Mouse (Mus musculus) layer of hippocampus, postnatal 25 days (tissue): ENCODE results near the gene Cpeb4. TPM values are rescaled to one million over a fixed set of nuclear protein-coding genes. Genes with fewer than 3 reads are reported as not detected.
A peak's percentile ranks its signal among the peaks of the same experiment; 100 is the strongest.
"Not testable (repeated sequence)": the region's sequence is repeated elsewhere in the genome, so short reads cannot be mapped to it uniquely, and the experiment has no call there.

ENCODE experiments used
- DNase-seq, 2 experiments: peaks; one replicate each; pipeline ENCODE4 v3.0.0; 2022; ENCODE audit warnings: mixed read lengths in 2 of 2, low spot score in 1 of 2; ENCODE audit errors: extremely low spot score in 1 of 2
- total RNA-seq, 2 experiments: library from RNA; stranded (reverse); gene quantifications; 2 replicates each; pipeline ENCODE4 v1.2.3; 2021

Gene Cpeb4
- total RNA-seq, 2 experiments from 2014 or later, result 134 to 156 TPM

DNA sequence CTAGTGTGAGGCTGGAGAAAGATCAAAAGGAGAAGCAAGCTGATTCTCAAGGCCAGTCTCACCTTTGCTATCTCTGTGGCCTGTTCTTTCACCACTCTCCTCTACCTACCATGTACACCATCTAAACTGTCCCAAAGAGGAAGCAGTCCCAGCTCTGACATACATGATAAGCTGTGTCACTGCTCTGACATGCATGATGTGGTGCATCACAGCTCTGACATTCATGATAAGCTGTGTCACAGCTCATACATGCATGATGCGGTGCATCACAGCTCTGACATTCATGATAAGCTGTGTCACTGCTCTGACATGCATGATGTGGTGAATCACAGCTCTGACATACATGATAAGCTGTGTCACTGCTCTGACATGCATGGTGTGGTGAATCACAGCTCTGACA, 26.9 kb upstream of the Cpeb4 start:
- not testable (repeated sequence) for DNase-seq

DNA sequence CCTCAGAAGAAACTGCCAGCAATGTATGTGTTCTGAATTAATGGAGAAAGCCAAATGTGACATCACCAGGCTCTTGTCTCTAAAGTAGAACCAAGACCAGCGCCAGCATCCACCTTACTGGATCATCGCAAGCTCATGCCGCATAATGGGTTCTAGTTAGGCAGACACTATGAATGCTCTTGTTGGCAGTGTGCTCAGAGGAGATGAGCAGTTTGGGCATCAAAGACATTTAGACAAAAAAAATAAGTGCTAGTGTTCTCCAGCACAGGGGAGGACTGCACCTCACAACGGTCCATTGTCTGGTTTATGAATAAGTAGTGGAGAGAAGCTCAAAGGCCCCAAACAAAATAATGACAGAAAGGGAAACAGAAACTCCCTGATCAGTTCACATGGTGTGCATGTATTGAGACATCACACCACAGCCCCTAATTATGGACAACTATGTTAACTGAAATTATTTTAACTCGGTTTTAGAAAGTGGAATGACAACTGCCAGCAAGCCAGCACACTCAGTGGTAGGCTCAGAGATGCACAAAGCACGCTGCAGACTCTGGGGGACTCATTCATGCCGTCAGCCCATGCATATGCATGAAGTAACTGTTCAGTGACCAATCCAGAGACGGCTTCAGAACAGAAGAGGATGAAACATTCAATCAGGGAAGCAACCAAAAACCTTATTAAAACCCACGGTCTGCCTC, 25.1 kb upstream of the Cpeb4 start:
- no peak for DNase-seq

DNA sequence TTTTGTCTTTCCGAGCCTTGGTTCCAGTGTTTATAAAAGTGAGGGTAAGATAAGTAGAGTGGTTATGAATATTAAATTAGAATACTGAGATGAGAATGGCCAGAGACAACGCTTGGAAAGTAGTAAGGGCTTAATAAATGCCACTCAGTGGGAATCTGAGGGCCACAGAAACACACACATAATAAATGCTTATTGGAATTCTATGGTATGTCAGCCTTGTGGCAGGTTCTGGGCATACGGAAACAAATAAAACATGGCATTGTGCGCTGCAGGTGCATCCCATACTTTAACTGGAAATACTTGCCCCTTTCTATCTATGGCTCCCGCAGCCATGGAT, 24.6 kb upstream of the Cpeb4 start:
- no peak for DNase-seq

DNA sequence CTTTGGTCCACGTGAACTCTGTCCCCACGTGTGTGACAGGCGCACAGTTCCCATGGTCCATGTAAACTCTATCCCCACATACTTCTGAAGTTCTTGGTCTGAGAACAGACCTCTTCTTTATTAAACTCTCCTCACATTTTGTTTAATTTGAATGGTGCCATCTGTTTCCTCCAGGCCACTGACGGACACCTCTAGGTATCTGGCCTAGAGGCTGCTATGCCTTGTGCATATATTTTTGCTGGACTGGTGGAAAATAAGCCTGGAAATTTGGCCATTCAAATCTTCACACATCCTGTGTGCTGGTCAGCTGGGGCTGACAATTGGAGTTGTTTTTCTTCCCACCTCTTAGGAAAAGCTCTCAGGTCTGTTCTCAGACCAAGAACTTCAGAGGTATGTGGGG, 23.3 kb upstream of the Cpeb4 start:
- DNase-seq, result no peak

DNA sequence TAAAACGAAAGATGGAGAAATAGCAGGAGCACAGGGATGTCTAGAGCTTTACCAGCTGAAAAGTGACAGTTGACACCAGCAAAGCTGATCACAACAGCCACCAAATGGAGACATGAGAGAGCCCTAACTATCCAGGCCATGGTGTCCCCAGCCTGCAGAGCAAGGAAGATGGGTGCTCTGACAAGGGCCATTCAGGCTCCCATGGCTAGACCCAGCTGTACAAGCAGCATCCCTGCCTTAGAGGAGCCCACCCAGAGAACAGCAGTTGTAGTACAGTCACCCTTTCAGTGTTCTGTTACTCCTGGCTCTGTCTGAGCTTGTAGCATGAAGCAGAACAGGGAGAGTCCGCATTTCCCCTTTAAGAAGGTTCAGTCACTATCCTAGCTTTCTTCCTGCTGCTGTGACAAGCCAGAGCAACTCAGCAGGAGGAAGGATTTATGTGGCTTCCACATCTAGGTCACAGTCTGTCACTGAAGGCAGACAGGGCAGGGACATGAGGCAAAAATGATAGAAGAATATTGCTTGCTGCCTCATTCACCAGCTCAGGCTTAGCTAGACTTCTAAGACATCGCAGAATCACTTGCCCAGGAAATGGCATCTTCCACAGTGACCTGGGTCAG, 21.7 kb upstream of the Cpeb4 start:
- DNase-seq, result no peak

DNA sequence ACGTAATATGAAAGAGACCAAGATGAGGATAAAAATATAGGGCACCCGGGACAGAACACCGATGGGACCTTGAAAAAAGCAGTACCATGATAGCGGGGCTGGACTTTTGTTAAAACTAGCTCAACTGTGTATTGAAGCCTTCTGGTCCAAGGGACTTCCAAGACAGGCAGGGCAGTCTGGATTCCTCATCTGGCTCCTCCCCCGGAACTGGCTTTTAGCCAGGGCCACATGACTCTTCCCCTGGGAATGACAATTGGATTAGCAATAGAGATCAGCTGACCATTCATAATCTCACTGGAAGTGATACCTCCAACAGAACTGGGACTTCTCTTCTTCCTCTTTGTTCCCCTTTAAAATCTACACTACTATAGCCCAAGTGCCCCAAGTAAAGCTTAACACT, 21.0 kb upstream of the Cpeb4 start:
- no peak for DNase-seq

DNA sequence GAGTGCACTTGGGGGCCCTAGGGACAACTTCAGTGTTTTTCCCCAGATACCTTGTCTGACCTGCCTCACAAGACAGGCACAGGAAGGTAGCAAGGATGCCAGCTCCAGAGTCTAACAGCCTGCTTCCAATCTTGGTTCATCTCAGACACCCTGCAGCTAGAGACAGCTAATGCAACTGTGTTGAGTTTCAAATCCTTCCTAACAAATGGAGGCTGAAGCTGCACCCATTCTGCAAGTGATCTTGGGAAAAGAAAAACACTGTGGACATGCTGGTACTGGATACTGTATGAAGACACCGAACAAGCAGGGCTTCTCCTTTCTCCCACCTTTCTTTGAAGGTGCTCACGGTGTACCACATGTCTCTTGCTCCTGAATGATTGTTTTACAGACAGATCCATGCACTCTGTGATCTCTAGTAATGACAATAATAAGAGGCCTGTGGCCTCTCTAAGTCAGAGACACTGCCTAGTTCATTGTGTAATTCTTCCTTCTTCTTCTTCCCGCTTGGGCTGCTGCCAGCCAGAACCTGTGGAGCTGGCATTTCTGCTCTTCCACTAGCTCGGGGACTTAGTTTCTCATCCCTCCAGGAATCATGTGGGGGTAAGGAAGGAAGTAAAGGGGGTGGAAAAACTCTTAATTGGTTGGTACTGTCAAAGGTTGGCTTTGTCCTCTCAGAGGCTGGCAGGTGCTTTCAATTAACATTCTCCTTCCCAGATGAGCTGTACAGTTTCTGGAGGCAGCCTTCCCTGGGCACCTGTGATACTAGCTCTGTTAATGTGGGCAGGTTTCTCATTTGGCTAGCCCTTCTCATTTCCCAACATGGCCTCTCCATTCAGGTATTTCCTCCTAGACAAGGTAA, 20.1 kb upstream of the Cpeb4 start:
- DNase-seq, result no peak

DNA sequence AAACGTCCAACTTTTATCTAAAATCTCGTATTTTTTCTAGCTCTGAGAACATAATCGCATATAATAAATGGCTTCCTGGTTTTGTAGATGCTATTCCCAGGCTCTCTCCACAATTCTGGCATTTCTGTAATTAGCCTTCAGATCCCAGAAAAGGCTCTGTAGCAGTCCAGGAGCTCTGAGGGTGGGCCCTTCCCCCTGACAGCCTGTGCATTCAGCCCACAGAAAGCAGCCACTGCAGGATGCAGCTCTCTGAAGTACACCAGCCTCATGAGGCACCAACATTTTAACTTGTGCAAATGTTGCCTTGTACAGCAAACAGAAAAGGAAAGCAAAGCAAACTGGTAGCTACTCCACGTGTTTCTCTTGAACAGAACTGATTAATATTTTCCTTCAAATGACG, 17.1 kb upstream of the Cpeb4 start:
- DNase-seq, result no peak

DNA sequence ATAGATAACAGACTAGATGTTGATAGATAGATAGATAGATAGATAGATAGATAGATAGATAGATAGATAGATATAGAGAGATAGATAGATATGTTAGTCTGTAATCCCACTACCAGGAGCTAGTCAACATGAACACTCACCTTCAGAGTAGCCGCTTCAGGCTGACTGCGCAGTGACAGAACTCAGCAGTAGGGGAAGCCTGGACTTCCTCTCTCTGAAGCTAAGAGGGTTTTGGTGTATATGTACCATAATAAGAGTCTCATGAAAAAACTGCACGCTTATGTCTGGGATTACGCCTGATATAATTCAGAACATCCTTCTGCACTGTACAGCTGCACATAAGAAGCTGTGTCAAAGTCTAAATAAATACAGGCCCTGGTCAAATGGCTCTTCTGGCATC, 14.5 kb upstream of the Cpeb4 start:
- DNase-seq, result no peak

DNA sequence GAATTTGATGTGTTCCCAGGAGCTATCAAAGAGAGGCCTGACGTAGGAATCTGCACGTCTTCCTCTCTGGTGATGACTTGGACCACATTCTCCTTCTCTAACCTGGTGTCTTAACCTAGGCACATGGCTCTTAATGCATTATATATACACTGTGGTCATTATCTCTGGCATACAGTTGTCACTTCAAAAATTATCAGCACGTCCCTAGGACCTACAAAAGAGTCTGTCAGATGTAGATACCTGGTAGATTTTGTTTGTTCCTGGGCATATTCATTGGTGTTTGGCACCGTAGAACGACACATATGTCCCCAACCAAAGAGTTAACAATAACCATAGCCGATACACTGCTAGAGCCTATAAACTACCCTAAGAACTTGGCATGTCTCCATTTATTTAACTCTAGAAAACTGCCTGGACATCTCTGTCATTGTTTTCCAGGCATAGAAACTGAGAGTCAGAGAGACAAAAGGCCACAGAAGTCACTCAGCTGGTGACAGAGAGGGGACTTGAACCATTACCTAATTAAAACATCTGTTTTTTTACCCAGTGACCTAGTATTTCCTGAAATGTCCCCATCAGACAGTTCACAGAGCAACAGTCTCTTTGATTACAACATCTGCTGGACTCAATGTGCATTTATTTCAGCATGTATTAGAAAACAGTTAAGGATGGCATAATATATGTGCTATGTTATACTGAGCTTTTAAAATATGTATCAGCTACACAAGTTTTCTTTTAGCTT, 10.7 kb upstream of the Cpeb4 start:
- no peak for DNase-seq

DNA sequence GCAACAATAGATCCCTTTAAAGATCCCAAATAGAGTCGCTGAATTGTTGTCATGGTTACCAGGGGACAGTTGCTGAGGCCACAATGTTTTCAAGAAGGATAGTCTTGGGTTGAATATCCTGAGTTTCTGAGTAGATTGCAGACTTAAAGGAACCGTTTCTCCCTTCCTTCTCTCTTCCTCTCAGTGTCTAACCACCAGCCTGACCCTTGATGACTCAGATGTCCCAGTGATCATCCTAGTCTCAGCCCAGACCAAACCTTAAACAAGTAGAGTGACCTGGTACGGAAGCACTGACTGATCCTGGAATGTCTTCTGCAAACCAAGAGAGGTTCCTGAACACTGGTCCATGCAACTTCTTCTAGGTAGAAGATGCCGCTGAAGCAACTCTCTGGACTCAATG, 4.0 kb upstream of the Cpeb4 start:
- no peak for DNase-seq

DNA sequence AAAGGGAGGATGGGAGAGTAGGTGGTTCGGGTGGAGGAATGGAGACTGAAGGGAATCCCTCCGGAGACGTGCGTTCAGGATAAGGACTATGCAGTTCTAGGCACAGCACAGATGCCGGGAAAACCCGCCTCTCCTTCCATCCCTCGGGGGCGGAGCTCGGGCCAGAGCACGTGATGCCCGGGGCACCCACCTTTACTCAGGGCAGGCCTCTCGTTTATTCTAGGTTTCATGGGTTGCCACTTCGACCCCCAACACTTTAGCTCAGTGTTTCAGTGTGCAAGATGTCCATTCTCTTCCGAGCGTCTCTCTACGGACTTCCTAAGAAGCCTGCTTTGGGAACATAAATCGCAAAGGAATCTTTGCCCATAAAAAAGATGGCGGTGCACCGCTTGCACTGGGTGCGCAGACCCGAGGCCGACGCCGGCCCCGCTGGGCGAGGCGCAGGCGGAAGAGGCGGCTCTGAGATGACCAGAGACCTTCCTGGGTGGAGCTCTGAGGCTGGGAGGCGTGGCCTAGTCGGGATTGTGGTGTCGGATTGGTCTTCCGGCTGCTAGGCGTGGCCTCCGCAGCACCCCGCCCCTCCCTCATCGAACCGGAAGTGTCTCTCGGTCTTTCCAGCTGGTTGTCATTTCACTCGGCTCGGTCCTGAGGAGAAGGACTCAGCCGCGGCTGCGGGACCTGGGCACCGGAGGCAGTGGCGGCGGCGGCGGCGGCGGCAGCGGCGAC, 1.6 kb upstream of the Cpeb4 start:
- peak; percentile 87 to 90 for DNase-seq

DNA sequence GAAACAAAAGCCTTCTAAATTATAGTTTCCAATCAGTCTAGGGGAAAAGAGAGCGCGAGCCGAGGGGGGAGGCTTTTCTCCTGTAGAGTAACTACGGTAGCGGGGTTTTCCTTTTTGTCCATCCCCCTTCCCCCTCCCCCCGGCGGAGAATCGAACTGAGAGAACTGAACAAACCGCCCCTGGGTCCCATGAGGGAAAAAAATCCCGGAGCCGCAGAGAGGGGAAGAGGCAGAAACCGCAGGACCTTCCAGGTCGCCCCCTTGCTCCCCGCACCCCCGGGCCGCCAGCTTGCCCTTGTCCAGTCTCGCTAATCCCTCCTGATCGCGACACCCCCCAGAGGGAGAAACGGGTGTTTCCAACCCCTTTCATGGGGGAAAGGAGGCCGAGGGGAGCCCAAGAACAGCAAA, 873 bp upstream of the Cpeb4 start:
- peak; percentile 39 to 42 for DNase-seq

DNA sequence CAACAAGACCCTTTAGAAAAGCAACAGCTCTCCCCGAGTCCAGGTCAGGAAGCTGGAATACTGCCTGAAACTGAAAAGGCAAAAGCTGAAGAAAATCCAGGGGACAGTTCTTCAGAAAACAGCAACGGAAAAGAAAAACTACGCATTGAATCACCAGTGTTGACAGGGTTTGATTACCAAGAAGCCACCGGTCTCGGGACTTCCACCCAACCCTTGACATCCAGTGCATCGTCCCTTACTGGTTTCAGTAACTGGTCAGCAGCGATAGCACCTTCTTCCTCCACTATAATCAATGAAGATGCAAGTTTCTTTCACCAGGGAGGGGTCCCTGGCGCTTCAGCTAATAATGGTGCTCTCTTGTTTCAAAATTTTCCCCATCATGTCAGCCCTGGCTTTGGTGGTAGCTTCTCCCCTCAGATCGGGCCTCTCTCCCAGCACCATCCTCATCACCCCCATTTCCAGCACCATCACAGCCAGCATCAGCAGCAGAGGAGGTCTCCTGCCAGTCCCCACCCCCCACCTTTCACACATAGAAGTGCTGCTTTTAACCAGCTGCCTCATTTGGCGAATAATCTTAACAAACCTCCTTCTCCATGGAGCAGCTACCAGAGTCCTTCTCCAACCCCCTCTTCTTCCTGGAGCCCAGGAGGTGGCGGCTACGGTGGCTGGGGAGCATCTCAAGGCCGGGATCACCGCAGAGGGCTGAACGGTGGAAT, 693 bp downstream of the Cpeb4 start:
- DNase-seq, result peak; percentile 29 to 31

DNA sequence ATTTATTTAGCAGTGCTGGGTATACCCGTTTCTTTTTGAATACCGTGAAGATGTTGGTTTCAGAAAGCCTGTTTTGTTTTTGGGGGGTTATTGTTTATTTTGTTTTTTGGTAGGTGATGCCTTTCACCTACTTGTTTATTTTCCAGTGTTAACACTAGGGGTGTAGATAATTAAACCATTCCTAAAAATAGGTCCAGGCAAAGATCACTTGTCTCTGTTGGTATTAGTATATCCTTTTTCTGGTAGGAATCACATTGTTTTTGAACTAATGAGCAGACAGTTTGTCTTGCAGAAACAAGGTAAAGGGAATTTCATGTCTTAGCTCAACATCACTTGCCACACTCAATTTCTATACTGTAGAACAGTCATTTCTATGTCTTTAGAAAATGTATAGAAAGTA, 2.1 kb downstream of the Cpeb4 start:
- no peak for DNase-seq

DNA sequence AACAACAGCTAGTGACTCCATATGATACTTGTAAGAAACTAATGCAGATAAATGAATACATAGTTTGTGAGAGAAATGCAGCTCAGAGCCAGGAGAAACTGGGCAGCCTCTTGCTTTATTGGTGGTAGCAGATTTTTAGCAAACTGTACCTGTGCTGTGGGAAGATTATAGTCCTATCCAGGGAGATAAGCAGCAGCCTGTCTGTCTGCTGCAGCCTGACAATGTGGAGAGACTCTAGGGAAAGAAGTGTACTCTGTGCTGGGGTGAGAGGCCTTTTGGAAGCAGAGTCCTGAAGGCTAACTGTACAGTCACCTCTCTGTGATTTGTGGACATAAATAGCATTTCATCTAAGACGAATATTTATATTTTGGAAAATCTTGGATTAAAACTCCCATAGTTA, 11.7 kb downstream of the Cpeb4 start:
- no peak for DNase-seq

DNA sequence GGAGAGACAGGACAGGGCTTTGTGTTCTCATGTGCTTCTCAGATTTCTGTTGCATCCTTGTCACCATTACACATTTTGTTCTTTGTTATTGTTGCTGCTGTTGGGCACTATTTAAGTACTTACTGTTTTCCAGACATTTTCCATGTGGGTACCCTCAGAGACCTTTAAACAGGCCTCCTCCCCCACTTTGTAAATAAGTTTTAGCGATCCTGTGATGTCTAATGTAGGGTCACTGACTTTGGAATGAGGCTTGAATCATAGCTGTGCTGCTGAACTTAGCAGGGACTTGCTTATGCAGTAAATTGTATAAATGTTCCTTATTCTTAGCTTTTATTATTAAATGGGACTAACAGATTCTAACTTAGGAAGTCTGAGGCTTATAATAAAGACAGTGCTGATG, 13.8 kb downstream of the Cpeb4 start:
- DNase-seq, result no peak

DNA sequence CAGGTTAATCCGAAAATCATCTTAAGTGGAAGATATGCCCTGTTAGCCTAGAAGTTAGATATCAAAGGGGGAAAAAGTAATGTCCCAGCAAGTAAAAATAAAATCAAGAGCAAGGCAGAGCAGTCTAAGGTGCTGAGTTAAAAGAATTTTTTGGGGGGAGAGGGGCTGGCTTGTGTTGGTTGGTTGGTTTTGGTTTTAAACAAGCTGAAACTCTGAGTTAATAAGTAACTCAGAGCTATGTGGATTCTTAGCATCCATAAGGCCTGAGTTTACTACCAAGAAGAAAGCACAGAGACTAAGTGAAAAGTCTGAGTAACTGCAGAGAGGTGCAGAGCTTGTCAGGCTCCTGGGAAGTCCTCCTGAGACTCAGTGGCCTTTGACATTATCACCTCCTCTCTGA, 16.2 kb downstream of the Cpeb4 start:
- no peak for DNase-seq

DNA sequence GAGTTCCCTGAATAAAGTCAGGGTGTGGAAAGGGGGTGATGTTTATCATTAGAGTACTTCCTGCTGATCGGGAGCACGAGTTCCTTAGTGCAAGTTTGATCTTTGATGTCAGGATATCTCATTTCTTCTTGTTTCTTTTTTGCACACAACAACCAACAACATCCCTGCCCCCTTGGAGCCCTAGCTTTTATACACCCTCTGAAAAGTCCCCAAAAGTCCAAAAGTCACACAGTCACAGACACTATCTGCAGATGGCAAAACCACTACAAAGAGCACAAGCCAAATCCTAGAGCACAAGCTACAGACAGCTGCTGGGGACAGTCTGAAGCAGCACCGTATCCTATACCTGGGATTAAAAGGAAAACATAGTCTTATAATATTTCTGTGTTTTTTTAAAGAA, 20.1 kb downstream of the Cpeb4 start:
- DNase-seq, result no peak

DNA sequence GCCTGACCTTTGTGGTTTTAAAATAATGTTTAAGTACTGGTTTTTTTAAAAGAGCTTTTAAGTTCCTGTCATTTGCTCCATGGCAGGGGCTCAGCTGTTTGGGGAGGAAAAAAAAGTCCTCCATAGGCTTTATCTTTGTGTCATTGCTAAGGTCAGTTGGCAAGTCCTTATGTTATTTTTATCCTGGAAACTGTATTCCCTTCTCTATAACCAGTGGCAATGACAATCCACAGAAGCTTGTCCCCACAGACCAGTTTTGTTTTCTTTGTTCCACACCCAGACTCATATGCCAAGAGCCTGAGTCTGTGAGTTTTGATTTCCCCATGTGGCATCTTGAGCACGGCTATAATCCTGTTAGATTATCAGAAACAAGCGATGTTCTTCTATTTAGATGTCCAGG, 21.6 kb downstream of the Cpeb4 start:
- DNase-seq, result no peak
